Mouse (Mus musculus): ENCODE data around the gene Chrm1. TPM values are rescaled to one million over a fixed set of nuclear protein-coding genes. Genes with fewer than 3 reads are reported as not detected.

Gene Chrm1
- polyA plus RNA-seq (2012; fragmentation: generic; extraction: Trizol), result under 1 TPM; 0.01 to 0.09 TPM

DNA sequence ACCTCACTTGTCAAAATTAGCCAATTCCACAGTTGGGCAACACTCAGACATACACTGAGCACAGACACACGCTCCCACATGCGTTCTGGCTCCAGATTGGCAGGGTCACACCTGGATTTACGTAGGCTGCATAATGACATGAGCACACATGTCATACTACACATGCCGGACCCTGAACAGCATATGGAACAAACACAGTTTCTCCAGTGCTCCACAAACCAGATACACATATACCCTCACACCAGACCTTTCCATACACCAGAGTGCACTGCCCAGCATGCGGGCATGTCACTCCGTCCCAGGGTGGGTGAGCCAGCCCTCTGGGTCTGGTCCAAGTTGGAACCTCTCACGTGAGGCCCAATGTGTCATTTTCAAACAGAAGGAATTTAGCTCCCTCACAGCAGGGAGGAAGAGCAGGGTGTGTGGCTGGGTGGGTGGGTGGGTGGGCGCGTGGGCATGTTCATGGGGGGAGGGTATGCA is at the start of gene Chrm1:
Gene Chrm1 (plus strand): TSS at position 430 of the 480 bp plus-strand sequence.

GRCm38 (mm10) chr19:8617904-8618303 is 45.7 kb upstream of the Chrm1 start, which contains the start of gene Slc22a6:
Slc22a6 (plus strand) TSS chr19:8618039.

GRCm38 (mm10) chr19:8722907-8723573 is 59.5 kb downstream of the Chrm1 start, which contains the start of gene Slc3a2:
Slc3a2 (minus strand) TSS chr19:8723369.

Other genes with a start within 250 kb of the Chrm1 start
- not detected for gene Slc22a8, start 72.5 kb upstream of the Chrm1 start, polyA plus RNA-seq (2012; fragmentation: generic; extraction: Trizol)
- not detected for gene Slc22a6, start 45.8 kb upstream of the Chrm1 start, polyA plus RNA-seq (2012; fragmentation: generic; extraction: Trizol)
- 100 to 1,000 TPM; 109 to 260 TPM for gene Slc3a2, start 59.6 kb downstream of the Chrm1 start, polyA plus RNA-seq (2012; fragmentation: generic; extraction: Trizol)
- gene Wdr74, start 72.0 kb downstream of the Chrm1 start, polyA plus RNA-seq (2012; fragmentation: generic; extraction: Trizol), result 100 to 1,000 TPM in 1 of 2 experiments, 10 to 100 TPM in 1; 60.8 to 195 TPM
- gene 1700092M07Rik, start 76.9 kb downstream of the Chrm1 start, polyA plus RNA-seq (2012; fragmentation: generic; extraction: Trizol), result 1 to 10 TPM; 1.5 to 1.8 TPM
- gene Stx5a, start 77.6 kb downstream of the Chrm1 start, polyA plus RNA-seq (2012; fragmentation: generic; extraction: Trizol), result 100 to 1,000 TPM in 1 of 2 experiments, 10 to 100 TPM in 1; 33.2 to 112 TPM
- gene Nxf1, start 93.3 kb downstream of the Chrm1 start, polyA plus RNA-seq (2012; fragmentation: generic; extraction: Trizol), result 100 to 1,000 TPM in 1 of 2 experiments, 10 to 100 TPM in 1; 63.1 to 106 TPM
- 100 to 1,000 TPM; 211 to 253 TPM for gene Tmem223, start 107.2 kb downstream of the Chrm1 start, polyA plus RNA-seq (2012; fragmentation: generic; extraction: Trizol)
- gene Tmem179b, start 110.7 kb downstream of the Chrm1 start, polyA plus RNA-seq (2012; fragmentation: generic; extraction: Trizol), result 10 to 100 TPM; 43.2 to 61.1 TPM
- 10 to 100 TPM; 24.9 to 37.5 TPM for gene Taf6l, start 122.6 kb downstream of the Chrm1 start, polyA plus RNA-seq (2012; fragmentation: generic; extraction: Trizol)
- 100 to 1,000 TPM; 100 to 147 TPM for gene Polr2g, start 134.8 kb downstream of the Chrm1 start, polyA plus RNA-seq (2012; fragmentation: generic; extraction: Trizol)
- gene Zbtb3, start 138.8 kb downstream of the Chrm1 start, polyA plus RNA-seq (2012; fragmentation: generic; extraction: Trizol), result 1 to 10 TPM; 2.6 to 5.2 TPM
- gene Ttc9c, start 155.5 kb downstream of the Chrm1 start, polyA plus RNA-seq (2012; fragmentation: generic; extraction: Trizol), result 10 to 100 TPM in 1 of 2 experiments, 1 to 10 TPM in 1; 1.9 to 14.9 TPM
- gene Hnrnpul2, start 156.2 kb downstream of the Chrm1 start, polyA plus RNA-seq (2012; fragmentation: generic; extraction: Trizol), result 10 to 100 TPM in 1 of 2 experiments, 1 to 10 TPM in 1; 7.6 to 49.9 TPM
- gene AC129217.1, start 166.0 kb downstream of the Chrm1 start, polyA plus RNA-seq (2012; fragmentation: generic; extraction: Trizol), result 1 to 10 TPM in 1 of 2 experiments, under 1 TPM in 1; 0.19 to 1.1 TPM
- gene Bscl2, start 173.7 kb downstream of the Chrm1 start, polyA plus RNA-seq (2012; fragmentation: generic; extraction: Trizol), result 10 to 100 TPM; 11.7 to 29.0 TPM
- gene Gng3, start 175.4 kb downstream of the Chrm1 start, polyA plus RNA-seq (2012; fragmentation: generic; extraction: Trizol), result under 1 TPM; 0.04 to 0.41 TPM
- gene Lrrn4cl, start 187.0 kb downstream of the Chrm1 start, polyA plus RNA-seq (2012; fragmentation: generic; extraction: Trizol), result 1 to 10 TPM in 1 of 2 experiments, under 1 TPM in 1; 0.08 to 7.0 TPM
- 100 to 1,000 TPM; 240 to 270 TPM for gene Ubxn1, start 207.7 kb downstream of the Chrm1 start, polyA plus RNA-seq (2012; fragmentation: generic; extraction: Trizol)
- 10 to 100 TPM; 63.8 to 97.9 TPM for gene Uqcc3, start 217.1 kb downstream of the Chrm1 start, polyA plus RNA-seq (2012; fragmentation: generic; extraction: Trizol)
- gene Lbhd1, start 219.9 kb downstream of the Chrm1 start, polyA plus RNA-seq (2012; fragmentation: generic; extraction: Trizol), result 1 to 10 TPM; 3.4 to 3.7 TPM
- gene Gm49403, start 220.1 kb downstream of the Chrm1 start, polyA plus RNA-seq (2012; fragmentation: generic; extraction: Trizol), result not detected
- gene 1810009A15Rik, start 225.1 kb downstream of the Chrm1 start, polyA plus RNA-seq (2012; fragmentation: generic; extraction: Trizol), result 100 to 1,000 TPM in 1 of 2 experiments, 10 to 100 TPM in 1; 73.9 to 176 TPM
- under 1 TPM in 1 of 2 experiments, not detected in 1; 0.18 TPM for gene Gm49416, start 225.1 kb downstream of the Chrm1 start, polyA plus RNA-seq (2012; fragmentation: generic; extraction: Trizol)
- gene Ints5, start 229.2 kb downstream of the Chrm1 start, polyA plus RNA-seq (2012; fragmentation: generic; extraction: Trizol), result 10 to 100 TPM; 30.2 to 43.9 TPM
- 100 to 1,000 TPM in 1 of 2 experiments, 10 to 100 TPM in 1; 43.4 to 137 TPM for gene Ganab, start 234.3 kb downstream of the Chrm1 start, polyA plus RNA-seq (2012; fragmentation: generic; extraction: Trizol)

All from C3H10T1/2 (cell line).